Mouse (Mus musculus) heart, postnatal 36 days (tissue): ENCODE measurements around the gene Xrcc1. TPM values are rescaled to one million over a fixed set of nuclear protein-coding genes. Genes with fewer than 3 reads are reported as not detected.

Experiments used
- total RNA-seq, 2 experiments: library from RNA; stranded (reverse); gene quantifications; 2 replicates each; pipeline ENCODE4 v1.2.3; 2021

Gene Xrcc1
- total RNA-seq, 2 experiments from 2014 or later = 26.9 to 27.4 TPM

Other genes starting within 250 kb of the Xrcc1 start
- gene Zfp61, start 245.1 kb upstream of the Xrcc1 start, total RNA-seq = 1 to 10 TPM; 2.1 to 3.8 TPM
- 1 to 10 TPM; 1.7 to 2.5 TPM for gene Zfp94, start 229.6 kb upstream of the Xrcc1 start, total RNA-seq
- not detected for gene Tescl, start 212.4 kb upstream of the Xrcc1 start, total RNA-seq
- not detected for gene Lypd5, start 197.1 kb upstream of the Xrcc1 start, total RNA-seq
- gene Kcnn4, start 176.0 kb upstream of the Xrcc1 start, total RNA-seq = under 1 TPM; 0.42 to 0.62 TPM
- gene Smg9, start 146.7 kb upstream of the Xrcc1 start, total RNA-seq = 1 to 10 TPM; 7.1 to 9.6 TPM
- not detected for gene Irgc1, start 94.0 kb upstream of the Xrcc1 start, total RNA-seq
- gene Plaur, start 83.8 kb upstream of the Xrcc1 start, total RNA-seq = 1 to 10 TPM; 1.9 to 3.3 TPM
- gene Cadm4, start 64.3 kb upstream of the Xrcc1 start, total RNA-seq = 10 to 100 TPM; 13.1 to 13.6 TPM
- 10 to 100 TPM; 11.5 to 13.8 TPM for gene Zfp428, start 39.3 kb upstream of the Xrcc1 start, total RNA-seq
- not detected for gene AC161166.1, start 33.8 kb upstream of the Xrcc1 start, total RNA-seq
- gene Irgq, start 15.6 kb upstream of the Xrcc1 start, total RNA-seq = 10 to 100 TPM; 16.4 to 16.5 TPM
- not detected for gene Pinlyp, start 171 bp upstream of the Xrcc1 start, total RNA-seq
- 10 to 100 TPM; 52.9 to 56.5 TPM for gene Ethe1, start 41.3 kb downstream of the Xrcc1 start, total RNA-seq
- under 1 TPM; 0.08 to 0.11 TPM for gene Zfp575, start 41.4 kb downstream of the Xrcc1 start, total RNA-seq
- under 1 TPM; 0.36 to 0.89 TPM for gene Phldb3, start 64.5 kb downstream of the Xrcc1 start, total RNA-seq
- gene Lypd3, start 90.3 kb downstream of the Xrcc1 start, total RNA-seq = not detected
- not detected for gene Tex101, start 130.4 kb downstream of the Xrcc1 start, total RNA-seq
- not detected for gene BC049730, start 163.0 kb downstream of the Xrcc1 start, total RNA-seq
- not detected for gene Gm4763, start 180.6 kb downstream of the Xrcc1 start, total RNA-seq
- gene Cd177, start 214.0 kb downstream of the Xrcc1 start, total RNA-seq = under 1 TPM in 1 of 2 experiments, not detected in 1; 0.17 TPM
- not detected for gene Ceacam10, start 230.9 kb downstream of the Xrcc1 start, total RNA-seq